Mouse (Mus musculus) CH12.LX (cell line): ENCODE measurements around the gene Perm1. TPM values are rescaled to one million over a fixed set of nuclear protein-coding genes. Genes with fewer than 3 reads are reported as not detected.

Source experiments
- DNase-seq: peaks from one replicate; pipeline ENCODE4 v3.0.0-alpha.2; 2013; ENCODE audit errors: extremely low read depth
- H3K27ac ChIP-seq: 2 replicates; pipeline ENCODE4 v1.5.1; 2012; ENCODE audit warnings: low read depth, mild to moderate bottlenecking, control low read depth, moderate library complexity; ENCODE audit not compliant: insufficient read depth
- H3K27me3 ChIP-seq: replicated peaks from 2 replicates; pipeline ENCODE3; 2012; ENCODE audit warnings: inconsistent platforms
- H3K36me3 ChIP-seq, 2 experiments: replicated peaks in 1 of 2; 2 replicates each; pipeline versions ENCODE3 to v1.6.1; 2012; ENCODE audit warnings: inconsistent platforms in 1 of 2, low read length in 1 of 2, mild to moderate bottlenecking in 1 of 2, mixed read lengths in 1 of 2, moderate library complexity in 1 of 2; ENCODE audit not compliant: control insufficient read depth in 1 of 2, insufficient read depth in 1 of 2
- H3K4me1 ChIP-seq, 2 experiments: 2 replicates each; pipeline ENCODE4 v1.6.1; 2012; ENCODE audit warnings: inconsistent platforms in 1 of 2, moderate library complexity in 1 of 2; ENCODE audit not compliant: insufficient read depth in 2 of 2, control insufficient read depth in 1 of 2
- H3K4me2 ChIP-seq: 2 replicates; pipeline ENCODE4 v1.6.1; 2012; ENCODE audit warnings: low read depth, mild to moderate bottlenecking, control low read depth; ENCODE audit not compliant: poor library complexity, insufficient read depth, severe bottlenecking
- H3K4me3 ChIP-seq, 3 experiments: fragments of 150-350 bp in 1 of 3; sonication (generic) in 1 of 3; replicated peaks in 1 of 3; 2 replicates each; pipeline versions ENCODE3 to v1.5.1; 2011 to 2012; ENCODE audit warnings: low read depth in 2 of 3, low read length in 2 of 3, mild to moderate bottlenecking in 2 of 3, moderate library complexity in 2 of 3, control low read depth in 1 of 3, improper control_type of control experiment in 1 of 3, inconsistent platforms in 1 of 3, mixed read lengths in 1 of 3; ENCODE audit not compliant: poor library complexity in 1 of 3
- H3K79me2 ChIP-seq: replicated peaks from 2 replicates; pipeline ENCODE4 v1.6.1; 2012; ENCODE audit warnings: mild to moderate bottlenecking, moderate library complexity; ENCODE audit not compliant: control insufficient read depth, poor library complexity, insufficient read depth, severe bottlenecking; ENCODE audit errors: extremely low read depth
- H3K9ac ChIP-seq: 2 replicates; pipeline ENCODE4 v1.6.1; 2012; ENCODE audit warnings: low read depth, mild to moderate bottlenecking, control low read depth, moderate library complexity; ENCODE audit not compliant: insufficient read depth
- H3K9me3 ChIP-seq: replicated peaks from 2 replicates; pipeline ENCODE3; 2012; ENCODE audit warnings: low read length, inconsistent platforms, mixed read lengths
- HCFC1 ChIP-seq: IDR thresholded peaks from 2 replicates; pipeline ENCODE4 v1.6.1; 2012; ENCODE audit warnings: low read depth, mild to moderate bottlenecking, inconsistent platforms, low read length, improper control_type of control experiment
- MAFK ChIP-seq: IDR thresholded peaks from 2 replicates; pipeline ENCODE4 v1.6.1; 2011; ENCODE audit warnings: low read length, improper control_type of control experiment; ENCODE audit not compliant: insufficient replicate concordance
- dilution Hi-C: fragments of 300-500 bp; cut with MboI; formaldehyde crosslinking; loops from 2 replicates; pipeline ENCODE4 v1.14.3; 2020; ENCODE audit warnings: low sequenced_read_pairs; ENCODE audit not compliant: extremely low pct_unique_long_range_greater_than_20kb, extremely low pct_ligation_motif_present
- in situ Hi-C: fragments of 300-500 bp; cut with MboI; formaldehyde crosslinking; loops from 3 replicates; pipeline ENCODE4 v1.14.3; 2019; ENCODE audit warnings: low sequenced_read_pairs, low pct_ligation_motif_present, low pct_unique_long_range_greater_than_20kb, mixed read lengths
- polyA plus RNA-seq: library from polyadenylated mRNA; unstranded; fragments of >175 nt; gene quantifications from 2 replicates; pipeline ENCODE4 v1.2.1, GENCODE M21; 2012; ENCODE audit warnings: low read depth; ENCODE audit not compliant: insufficient read length
- total RNA-seq, 2 experiments: library from RNA; depleted of rRNA; stranded (reverse); fragments of 300-350 nt in 1 of 2; fragments of >200 nt in 1 of 2; gene quantifications; 2 replicates each; pipeline ENCODE4 v1.2.3; 2012 to 2014

The Perm1 gene
- total and polyA plus RNA-seq, 3 experiments = 0.08 to 0.43 TPM; not detected in 1

DNA sequence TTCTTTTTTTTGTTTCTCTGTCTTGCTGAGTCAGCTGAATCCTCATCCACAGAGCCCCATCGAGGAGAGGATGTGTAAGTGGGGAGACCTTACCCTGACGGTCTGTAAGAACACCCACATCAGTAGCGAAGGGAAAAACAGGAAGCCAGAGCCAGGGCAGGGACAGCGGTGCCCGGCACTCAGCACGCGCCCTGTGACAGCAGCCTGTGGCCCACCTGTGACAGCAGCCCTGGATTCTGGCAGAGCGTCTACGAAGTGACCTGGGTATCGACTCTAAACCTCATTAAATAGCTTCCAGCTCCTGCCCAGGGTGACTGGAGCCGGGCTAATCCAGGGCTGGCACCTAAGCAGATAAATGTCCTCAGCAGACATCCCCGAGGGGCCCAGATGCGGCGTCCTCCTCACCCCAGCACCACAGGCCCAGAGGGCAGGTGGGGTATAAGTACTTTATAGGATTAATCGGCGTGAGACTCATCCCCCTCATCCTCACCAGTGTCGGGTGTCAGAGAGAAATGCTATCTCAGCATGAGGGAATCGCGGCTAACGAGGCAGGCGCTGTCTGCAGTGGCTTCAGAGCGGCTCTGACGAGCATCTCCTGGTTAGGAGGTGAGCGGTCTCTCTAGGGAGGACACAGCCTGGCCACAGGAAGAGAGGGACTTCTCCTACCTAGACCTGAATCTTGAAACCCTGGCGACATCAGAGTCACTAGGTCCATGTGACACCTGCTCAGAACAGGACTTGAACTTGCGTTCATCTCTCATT lies 39.6 kb downstream of the Perm1 start, which contains the start of gene Samd11:
TSS of gene Samd11 (minus strand) at position 580 of the 762 bp plus-strand sequence.
- peaks cover 0 to 4% of the 10 kb centered on the region in 2 experiments; a peak in 1 of 4 replicates for H3K4me1 ChIP-seq
- no peak within 1 kb of the TSS for H3K4me2 ChIP-seq
- no peaks in the 10 kb centered on the region for H3K79me2 ChIP-seq
- DNase-seq = no peak
- in situ Hi-C loops (no loop called here), dilution Hi-C loops (no loop called here)
- TF ChIP-seq HCFC1 (no peak), MAFK (peak; percentile 88)
- H3K9me3 ChIP-seq = no peaks in the 10 kb centered on the region
- H3K36me3 ChIP-seq = peaks cover 0 to 17% of the 10 kb centered on the region in 2 experiments
- no peak within 1 kb of the TSS for H3K4me3 ChIP-seq
- H3K9ac ChIP-seq = no peak within 1 kb of the TSS
- no peaks in the 10 kb centered on the region for H3K27me3 ChIP-seq
- H3K27ac ChIP-seq = no peak within 1 kb of the TSS

Other genes starting within 250 kb of the Perm1 start
- gene B3galt6, start 223.2 kb upstream of the Perm1 start, total RNA-seq (2012; rRNA removed) = 10.1 and 11.3 TPM in 2 replicates
- 8.6 and 9.9 TPM in 2 replicates for gene B3galt6, start 223.2 kb upstream of the Perm1 start, total RNA-seq (2014; rRNA removed)
- 3.1 and 3.4 TPM in 2 replicates for gene B3galt6, start 223.2 kb upstream of the Perm1 start, polyA plus RNA-seq
- gene Sdf4, start 223.0 kb upstream of the Perm1 start, total RNA-seq (2012; rRNA removed) = 193 and 211 TPM in 2 replicates
- gene Sdf4, start 223.0 kb upstream of the Perm1 start, total RNA-seq (2014; rRNA removed) = 210 and 227 TPM in 2 replicates
- gene Sdf4, start 223.0 kb upstream of the Perm1 start, polyA plus RNA-seq = 167 and 193 TPM in 2 replicates
- 21.7 and 28.2 TPM in 2 replicates for gene Tnfrsf4, start 202.0 kb upstream of the Perm1 start, total RNA-seq (2012; rRNA removed)
- gene Tnfrsf4, start 202.0 kb upstream of the Perm1 start, total RNA-seq (2014; rRNA removed) = 73.5 and 86.1 TPM in 2 replicates
- 63.8 and 81.1 TPM in 2 replicates for gene Tnfrsf4, start 202.0 kb upstream of the Perm1 start, polyA plus RNA-seq
- 52.1 and 76.1 TPM in 2 replicates for gene Tnfrsf18, start 189.7 kb upstream of the Perm1 start, total RNA-seq (2012; rRNA removed)
- 48.8 and 50.7 TPM in 2 replicates for gene Tnfrsf18, start 189.7 kb upstream of the Perm1 start, total RNA-seq (2014; rRNA removed)
- 38.8 and 48.4 TPM in 2 replicates for gene Tnfrsf18, start 189.7 kb upstream of the Perm1 start, polyA plus RNA-seq
- 0.04 TPM in 1 of 2 replicates, not detected in the other for gene Ttll10, start 156.5 kb upstream of the Perm1 start, total RNA-seq (2012; rRNA removed)
- not detected in 2 replicates for gene Ttll10, start 156.5 kb upstream of the Perm1 start, total RNA-seq (2014; rRNA removed)
- not detected in 2 replicates for gene Ttll10, start 156.5 kb upstream of the Perm1 start, polyA plus RNA-seq
- 34.3 and 37.7 TPM in 2 replicates for gene 9430015G10Rik, start 105.9 kb upstream of the Perm1 start, total RNA-seq (2012; rRNA removed)
- gene 9430015G10Rik, start 105.9 kb upstream of the Perm1 start, total RNA-seq (2014; rRNA removed) = 29.8 and 31.1 TPM in 2 replicates
- 29.8 and 33.2 TPM in 2 replicates for gene 9430015G10Rik, start 105.9 kb upstream of the Perm1 start, polyA plus RNA-seq
- 0.21 and 0.29 TPM in 2 replicates for gene Rnf223, start 85.4 kb upstream of the Perm1 start, total RNA-seq (2012; rRNA removed)
- gene Rnf223, start 85.4 kb upstream of the Perm1 start, total RNA-seq (2014; rRNA removed) = 0.07 and 0.18 TPM in 2 replicates
- 0.55 and 0.80 TPM in 2 replicates for gene Rnf223, start 85.4 kb upstream of the Perm1 start, polyA plus RNA-seq
- 5.0 and 10.6 TPM in 2 replicates for gene Agrn, start 18.4 kb upstream of the Perm1 start, total RNA-seq (2012; rRNA removed)
- 1.6 and 1.7 TPM in 2 replicates for gene Agrn, start 18.4 kb upstream of the Perm1 start, total RNA-seq (2014; rRNA removed)
- gene Agrn, start 18.4 kb upstream of the Perm1 start, polyA plus RNA-seq = 3.1 and 3.4 TPM in 2 replicates
- gene Isg15, start 15.1 kb upstream of the Perm1 start, total RNA-seq (2012; rRNA removed) = 4.5 and 6.8 TPM in 2 replicates
- gene Isg15, start 15.1 kb upstream of the Perm1 start, total RNA-seq (2014; rRNA removed) = 4.8 TPM in 2 replicates
- gene Isg15, start 15.1 kb upstream of the Perm1 start, polyA plus RNA-seq = 6.0 and 10.4 TPM in 2 replicates
- 0.80 and 1.6 TPM in 2 replicates for gene AW011738, start 12.6 kb upstream of the Perm1 start, total RNA-seq (2012; rRNA removed)
- 0.15 TPM in 1 of 2 replicates, not detected in the other for gene AW011738, start 12.6 kb upstream of the Perm1 start, total RNA-seq (2014; rRNA removed)
- 0.14 and 0.20 TPM in 2 replicates for gene AW011738, start 12.6 kb upstream of the Perm1 start, polyA plus RNA-seq
- 8.2 and 9.7 TPM in 2 replicates for gene Plekhn1, start 19.0 kb downstream of the Perm1 start, total RNA-seq (2012; rRNA removed)
- gene Plekhn1, start 19.0 kb downstream of the Perm1 start, total RNA-seq (2014; rRNA removed) = 3.3 TPM in 2 replicates
- gene Plekhn1, start 19.0 kb downstream of the Perm1 start, polyA plus RNA-seq = 6.5 and 7.2 TPM in 2 replicates
- 197 and 200 TPM in 2 replicates for gene Noc2l, start 20.1 kb downstream of the Perm1 start, total RNA-seq (2012; rRNA removed)
- 157 and 173 TPM in 2 replicates for gene Noc2l, start 20.1 kb downstream of the Perm1 start, total RNA-seq (2014; rRNA removed)
- 244 and 265 TPM in 2 replicates for gene Noc2l, start 20.1 kb downstream of the Perm1 start, polyA plus RNA-seq
- gene Samd11, start 39.8 kb downstream of the Perm1 start, total RNA-seq (2012; rRNA removed) = 3.5 and 4.1 TPM in 2 replicates
- not detected in 2 replicates for gene Samd11, start 39.8 kb downstream of the Perm1 start, total RNA-seq (2014; rRNA removed)
- 0.18 and 0.47 TPM in 2 replicates for gene Samd11, start 39.8 kb downstream of the Perm1 start, polyA plus RNA-seq
- 0.04 TPM in 1 of 2 replicates, not detected in the other for gene Vmn2r-ps159, start 115.2 kb downstream of the Perm1 start, total RNA-seq (2012; rRNA removed)
- gene Vmn2r-ps159, start 115.2 kb downstream of the Perm1 start, total RNA-seq (2014; rRNA removed) = not detected in 2 replicates
- gene Vmn2r-ps159, start 115.2 kb downstream of the Perm1 start, polyA plus RNA-seq = not detected in 2 replicates